Mouse (Mus musculus) stomach, postnatal 0 days (tissue): ENCODE data around the gene Ablim2. TPM values are rescaled to one million over a fixed set of nuclear protein-coding genes. Genes with fewer than 3 reads are reported as not detected.

Experiments
- ATAC-seq: fragments of 200-750 bp; cut with Nextera tagmentation; 2 replicates; pipeline ENCODE4 v1.8.0; 2017; ENCODE audit not compliant: low FRiP score, low TSS enrichment
- DNase-seq: peaks from one replicate; pipeline ENCODE4 v3.0.0-alpha.2; 2016; ENCODE audit warnings: low spot score
- H3K27ac ChIP-seq: fragments of 300-500 bp; sonication (generic); replicated peaks from 2 replicates; pipeline ENCODE4 v1.5.1; 2014; ENCODE audit warnings: mild to moderate bottlenecking, control low read depth
- H3K27me3 ChIP-seq: fragments of 300-500 bp; sonication (generic); 2 replicates; pipeline ENCODE4 v1.6.1; 2014; ENCODE audit warnings: low read length; ENCODE audit not compliant: control insufficient read depth, insufficient read depth
- H3K36me3 ChIP-seq: fragments of 300-500 bp; sonication (generic); 2 replicates; pipeline ENCODE4 v1.6.1; 2014; ENCODE audit warnings: low read length, mixed read lengths; ENCODE audit not compliant: control insufficient read depth, insufficient read depth
- H3K4me1 ChIP-seq: fragments of 300-500 bp; sonication (generic); replicated peaks from 2 replicates; pipeline ENCODE4 v1.6.1; 2014; ENCODE audit warnings: antibody characterized with exemption; ENCODE audit not compliant: control insufficient read depth, insufficient read depth
- H3K4me2 ChIP-seq: fragments of 300-500 bp; sonication (generic); replicated peaks from 2 replicates; pipeline ENCODE4 v1.6.1; 2014; ENCODE audit warnings: low read depth, mild to moderate bottlenecking, control low read depth, moderate library complexity
- H3K4me3 ChIP-seq: fragments of 300-500 bp; sonication (generic); 2 replicates; pipeline ENCODE4 v1.5.1; 2014; ENCODE audit warnings: low read depth, low read length, control low read depth
- H3K9ac ChIP-seq: fragments of 300-500 bp; sonication (generic); 2 replicates; pipeline ENCODE4 v1.6.1; 2014; ENCODE audit warnings: mild to moderate bottlenecking, low read length, control low read depth, mixed read lengths
- H3K9me3 ChIP-seq: fragments of 300-500 bp; sonication (generic); 2 replicates; pipeline ENCODE4 v1.6.1; 2016; ENCODE audit warnings: low read length; ENCODE audit not compliant: control insufficient read depth
- CTCF ChIP-seq: IDR thresholded peaks from 2 replicates; pipeline ENCODE4 v1.5.1; 2016; ENCODE audit warnings: antibody characterized with exemption, low read depth, mild to moderate bottlenecking, moderate library complexity
- EP300 ChIP-seq: optimal IDR thresholded peaks from 2 replicates; pipeline ENCODE3; 2016; ENCODE audit warnings: antibody characterized with exemption
- WGBS: fragments of 180-500 bp; shearing (Covaris S2); extraction: QIAGEN DNeasy Blood & Tissue Kit; methylation state at CpG from one replicate; pipeline ENCODE4 v1.1.7; 2014; 5-methylcytosine and 5-hydroxymethylcytosine counted together
- polyA plus RNA-seq: library from polyadenylated mRNA; unstranded; fragments of >200 nt; fragmentation: Nextera tagmentation; extraction: Ambion mirVana; gene quantifications from 2 replicates; pipeline ENCODE4 v1.2.1, GENCODE M21; 2015

The Ablim2 gene
- polyA plus RNA-seq, 1 experiment from 2014 or later = 1.3 TPM

- H3K27me3 ChIP-seq = no peaks in the 10 kb centered on the region
- H3K27ac ChIP-seq = no peak overlapping the region
- no peak overlapping the region for H3K9ac ChIP-seq
- no peak for TF ChIP-seq CTCF
- no peak for TF ChIP-seq EP300
- H3K9me3 ChIP-seq = no peaks in the 10 kb centered on the region
- no peak overlapping the region for H3K4me3 ChIP-seq
- peaks cover 4% of the 10 kb centered on the region; the same call in 1 of the 2 replicates for H3K4me1 ChIP-seq
- no peak overlapping the region for H3K4me2 ChIP-seq
- WGBS = 85% methylated on average over 4 of the region's 4 CpGs
- ATAC-seq = no peak
- DNase-seq = no peak
- H3K36me3 ChIP-seq = no peaks in the 10 kb centered on the region
Observed at GRCm38 (mm10) chr5:35756020-35756419, 1.7 kb upstream of the Ablim2 start.

DNA sequence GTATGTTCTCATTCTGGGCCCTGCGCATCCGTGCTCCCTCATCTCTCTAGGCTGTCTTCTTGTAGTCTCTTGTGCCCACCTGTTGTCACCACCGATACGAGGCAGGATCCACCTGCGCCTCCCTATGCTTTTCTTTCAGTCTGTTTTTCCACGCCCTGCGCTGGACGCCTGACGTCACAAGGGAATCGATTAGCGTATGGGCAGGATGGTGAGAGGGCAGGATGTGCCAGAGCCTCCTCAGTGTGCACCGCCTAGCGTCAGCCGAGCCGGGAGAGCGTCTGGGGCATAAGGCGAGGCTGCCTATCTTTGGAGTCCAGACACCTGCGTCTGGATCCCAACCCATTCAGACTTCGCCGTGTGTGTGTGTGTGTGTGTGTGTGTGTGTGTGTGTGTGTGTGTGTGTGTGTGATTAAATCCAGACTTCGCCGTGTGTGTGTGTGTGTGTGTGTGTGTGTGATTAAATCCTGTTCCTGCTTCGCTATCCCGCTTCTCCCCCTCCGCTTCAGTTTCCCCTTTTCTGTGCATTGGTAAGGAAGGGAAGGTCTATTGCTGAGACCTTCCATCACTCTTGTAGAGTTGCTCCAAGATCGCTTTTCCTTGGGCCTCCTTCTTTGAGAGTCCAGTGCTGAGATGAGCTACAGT, 562 bp upstream of the Ablim2 start:
- peak overlapping the region; percentile 57 for H3K4me3 ChIP-seq
- H3K4me1 ChIP-seq = peaks cover 4% of the 10 kb centered on the region; the same call in 1 of the 2 replicates
- peak; percentile 65 for DNase-seq
- no peak overlapping the region for H3K9ac ChIP-seq
- no peaks in the 10 kb centered on the region for H3K9me3 ChIP-seq
- H3K27ac ChIP-seq = no peak overlapping the region
- H3K36me3 ChIP-seq = no peaks in the 10 kb centered on the region
- H3K4me2 ChIP-seq = peak overlapping the region; percentile 98
- WGBS = 13% methylated on average over 26 of the region's 26 CpGs
- peak; percentile 57 for ATAC-seq
- TF ChIP-seq EP300 = no peak
- TF ChIP-seq CTCF = no peak
- H3K27me3 ChIP-seq = no peaks in the 10 kb centered on the region

GRCm38 (mm10) chr5:35758081-35759053, 687 bp downstream of the Ablim2 start:
- peak; percentile 34 for DNase-seq
- peak; percentile 0; the same call in 1 of the 2 replicates for ATAC-seq
- H3K4me3 ChIP-seq = peak overlapping the region; percentile 57
- H3K9ac ChIP-seq = peak overlapping the region; percentile 50
- H3K27me3 ChIP-seq = no peaks in the 10 kb centered on the region
- no peaks in the 10 kb centered on the region for H3K9me3 ChIP-seq
- H3K4me1 ChIP-seq = peaks cover 4% of the 10 kb centered on the region; the same call in 1 of the 2 replicates
- H3K36me3 ChIP-seq = no peaks in the 10 kb centered on the region
- no peak overlapping the region for H3K27ac ChIP-seq
- H3K4me2 ChIP-seq = peak overlapping the region; percentile 98
- no peak for TF ChIP-seq EP300
- TF ChIP-seq CTCF = no peak
- 3% methylated on average over 40 of the region's 40 CpGs for WGBS

DNA sequence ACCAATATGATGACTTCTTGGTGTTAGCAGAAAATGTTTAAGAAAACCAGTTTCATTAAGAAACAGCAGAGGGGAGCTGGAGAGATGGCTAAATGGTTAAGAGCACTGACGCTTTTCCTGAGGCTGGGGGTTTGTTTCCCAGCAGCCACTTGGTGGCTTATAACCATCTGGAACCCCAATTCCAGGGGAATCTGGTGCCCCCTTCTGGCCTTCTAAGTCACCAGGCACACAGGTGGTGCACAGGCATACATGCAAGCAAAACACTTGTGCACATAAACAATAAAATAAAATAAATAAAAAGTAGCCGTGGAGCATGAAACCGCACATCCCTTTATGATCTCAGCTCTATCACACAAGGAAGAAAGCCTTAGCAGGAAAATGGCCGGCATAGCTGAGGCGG, 3.6 kb downstream of the Ablim2 start:
- Histone ChIP-seq H3K9ac (no peak overlapping the region), H3K36me3 (no peaks in the 10 kb centered on the region), H3K9me3 (no peaks in the 10 kb centered on the region), H3K27me3 (no peaks in the 10 kb centered on the region), H3K4me2 (no peak overlapping the region), H3K27ac (no peak overlapping the region), H3K4me3 (no peak overlapping the region), H3K4me1 (peaks cover 4% of the 10 kb centered on the region; the same call in 1 of the 2 replicates)
- TF ChIP-seq CTCF (peak; percentile 35), EP300 (no peak)
- DNase-seq (no peak), ATAC-seq (no peak)
- WGBS = 75% methylated on average over 5 of the region's 5 CpGs

- peaks cover 4% of the 10 kb centered on the region; the same call in 1 of the 2 replicates for H3K4me1 ChIP-seq
- H3K27me3 ChIP-seq = no peaks in the 10 kb centered on the region
- WGBS = 40% methylated on average over 5 of the region's 5 CpGs
- H3K27ac ChIP-seq = no peak overlapping the region
- no peak overlapping the region for H3K4me3 ChIP-seq
- H3K9ac ChIP-seq = no peak overlapping the region
- no peak overlapping the region for H3K4me2 ChIP-seq
- H3K9me3 ChIP-seq = no peaks in the 10 kb centered on the region
- H3K36me3 ChIP-seq = no peaks in the 10 kb centered on the region
- ATAC-seq (no peak), DNase-seq (peak; percentile 39)
- TF ChIP-seq EP300 = no peak
- no peak for TF ChIP-seq CTCF
Observed at GRCm38 (mm10) chr5:35762388-35762787, 4.7 kb downstream of the Ablim2 start.
